In genomic region chr4:54948616-54949560, GRCm38 (mm10) we compare ENCODE assay signal across 8 mouse cellular contexts. TPM values are rescaled to one million over a fixed set of nuclear protein-coding genes. Genes with fewer than 3 reads are reported as not detected.
DNase-seq lines count a peak whose midpoint lies in the region; ATAC-seq and TF ChIP-seq lines count a peak whose summit lies in the region.

No protein-coding gene starts in this region.

- no peaks in the 10 kb centered on the region for H3K9me3 ChIP-seq in ES-E14 (ENCODE audit: control insufficient read depth, insufficient read depth, low read depth, low read length)
- H3K9me3 ChIP-seq in heart, embryonic 13.5 days: no peaks in the 10 kb centered on the region
- no peaks in the 10 kb centered on the region for H3K9me3 ChIP-seq in stomach, embryonic 16.5 days (replicated peaks; ENCODE audit: control insufficient read depth, low read length)

- H3K4me3 ChIP-seq in ES-E14 (ENCODE audit: insufficient read depth in 1 of 2, low read depth in 1 of 2, low read length in 2 of 2, poor library complexity in 1 of 2, severe bottlenecking in 1 of 2) (peak overlapping the region; percentile 80 to 85), macrophage (ENCODE audit: inconsistent target) (peak overlapping the region; percentile 8; the same call in 1 of the 2 replicates)
- H3K4me3 ChIP-seq in cortical plate, adult 2 months (ENCODE audit: insufficient read depth, low read length): peak overlapping the region; percentile 82
- peak overlapping the region; percentile 86 for H3K4me3 ChIP-seq in heart, embryonic 13.5 days
- peak overlapping the region; percentile 68 for H3K4me3 ChIP-seq in stomach, embryonic 16.5 days (replicated peaks; ENCODE audit: low read length)

- H3K79me2 ChIP-seq in macrophage (ENCODE audit: inconsistent target): no peaks in the 10 kb centered on the region

- 0 out of 2 replicates have a peak, but pooled peaks have one; percentile 21 for TF ChIP-seq POLR2A in cortical plate, adult 2 months (IDR thresholded peaks at IDR 0.05; ENCODE audit: extremely low read depth, insufficient read depth, low read length)

- H3K4me1 ChIP-seq in ES-E14 (ENCODE audit: control insufficient read depth in 2 of 2, insufficient read depth in 2 of 2, low read length in 2 of 2, poor library complexity in 1 of 2): peaks cover 2% of the 10 kb centered on the region in 2 experiments; a peak in 1 of 4 replicates
- peaks cover 7% of the 10 kb centered on the region for H3K4me1 ChIP-seq in cortical plate, adult 2 months (ENCODE audit: control insufficient read depth, insufficient read depth, low read length)
- peaks cover 38% of the 10 kb centered on the region for H3K4me1 ChIP-seq in heart, embryonic 13.5 days
- peaks cover 19% of the 10 kb centered on the region for H3K4me1 ChIP-seq in stomach, embryonic 16.5 days (ENCODE audit: control insufficient read depth, insufficient read depth, low read length)

- peak overlapping the region; percentile 76; the same call in 1 of the 2 replicates for H3K27ac ChIP-seq in ES-E14 (ENCODE audit: insufficient read depth, low read depth, low read length, poor library complexity, severe bottlenecking)
- H3K27ac ChIP-seq in cortical plate, adult 2 months (ENCODE audit: insufficient read depth, low read length): peak overlapping the region; percentile 97
- peak overlapping the region; percentile 93 for H3K27ac ChIP-seq in heart, embryonic 13.5 days (replicated peaks)
- H3K27ac ChIP-seq in macrophage: no peak overlapping the region
- peak overlapping the region; percentile 95 for H3K27ac ChIP-seq in stomach, embryonic 16.5 days (ENCODE audit: low read length)

- ATAC-seq in heart, embryonic 13.5 days (ENCODE audit: extremely low read depth, insufficient number of reproducible peaks, low FRiP score, low TSS enrichment): peak; percentile 35; the same call in 1 of the 2 replicates
- peak; percentile 51 for ATAC-seq in stomach, embryonic 16.5 days (ENCODE audit: insufficient read depth, low FRiP score)

- H3K4me2 ChIP-seq in heart, embryonic 13.5 days: peak overlapping the region; percentile 80
- peak overlapping the region; percentile 86 for H3K4me2 ChIP-seq in stomach, embryonic 16.5 days (ENCODE audit: low read depth, low read length)

- in situ Hi-C loops in ES-E14 (cut with MboI; ENCODE audit: low sequenced_read_pairs in 2 of 2, unreplicated experiment in 2 of 2): no loop called here

- peak; percentile 59 to 82 for DNase-seq in adrenal gland, adult (ENCODE audit: inconsistent age in 2 of 2, low spot score in 1 of 2)
- DNase-seq in adrenal gland, adult 8-10 months: no peak
- DNase-seq in ES-E14 (ENCODE audit: low read depth, low spot score): no peak
- DNase-seq in kidney, postnatal 36 days: peak; percentile 29 to 56

- H3K9ac ChIP-seq in ES-E14 (ENCODE audit: insufficient read depth, low read depth, low read length, poor library complexity, severe bottlenecking): peak overlapping the region; percentile 86
- peak overlapping the region; percentile 95 for H3K9ac ChIP-seq in heart, embryonic 13.5 days
- H3K9ac ChIP-seq in stomach, embryonic 16.5 days (ENCODE audit: low read length): peak overlapping the region; percentile 92

- H3K36me3 ChIP-seq in ES-E14 (ENCODE audit: control insufficient read depth, insufficient read depth, low read length, poor library complexity, severe bottlenecking) (no peaks in the 10 kb centered on the region; the same call in 1 of the 2 replicates), macrophage (ENCODE audit: inconsistent target) (no peaks in the 10 kb centered on the region)
- H3K36me3 ChIP-seq in heart, embryonic 13.5 days: no peaks in the 10 kb centered on the region
- no peaks in the 10 kb centered on the region for H3K36me3 ChIP-seq in stomach, embryonic 16.5 days (ENCODE audit: control insufficient read depth, insufficient read depth, low read length)

- no peak for TF ChIP-seq CTCF in cortical plate, adult 2 months (IDR thresholded peaks at IDR 0.05; ENCODE audit: extremely low read depth, insufficient read depth, low read length)

- under 1% methylated on average over 29 of the region's 32 CpGs for WGBS in heart, embryonic 13.5 days
- 1% methylated on average over 29 of the region's 32 CpGs for WGBS in macrophage (ENCODE audit: missing documents)
- 2% methylated on average over 31 of the region's 32 CpGs for WGBS in stomach, embryonic 16.5 days

- H3K27me3 ChIP-seq in heart, embryonic 13.5 days (replicated peaks): no peaks in the 10 kb centered on the region
- H3K27me3 ChIP-seq in stomach, embryonic 16.5 days (ENCODE audit: control insufficient read depth, insufficient read depth, low read length): no peaks in the 10 kb centered on the region

TF ChIP-seq in ES-E14, 5 proteins besides CTCF, POLR2A, EP300 and RAD21:
- no peak for TF ChIP-seq ZC3H11A (IDR thresholded peaks at IDR 0.05; ENCODE audit: borderline replicate concordance, low read depth, low read length)
- no peak for TF ChIP-seq HCFC1 (IDR thresholded peaks at IDR 0.05; ENCODE audit: borderline replicate concordance, insufficient read depth, low read length)
- no peak for TF ChIP-seq CHD2 (IDR thresholded peaks at IDR 0.05; ENCODE audit: low read depth, low read length)
- TF ChIP-seq ZNF384 (IDR thresholded peaks at IDR 0.05; ENCODE audit: low read depth, low read length): no peak

RNA-seq across cellular contexts. Expression of gene Zfp462, which starts 4.0 kb away (rescaled TPM):
- total RNA-seq in adrenal gland, adult 8-10 months (2022): 10 to 100 TPM; 43.7 to 73.9 (median 58.2) TPM
- total RNA-seq in ES-E14 (2012; rRNA removed): 48.8 and 63.7 TPM in 2 replicates
- 16.0 and 16.6 TPM in 2 replicates for polyA plus RNA-seq in cortical plate, adult 2 months (2012; rRNA removed)
- 3.1 TPM in 2 replicates for polyA plus RNA-seq in heart, embryonic 13.5 days (2015; fragmentation: Nextera tagmentation; extraction: Ambion mirVana)
- 1 to 10 TPM in 15 of 26 experiments, under 1 TPM in 11; 0.15 to 5.8 (median 1.3) TPM for total RNA-seq in macrophage (2018; cell fraction: chromatin; rRNA removed)
- total RNA-seq in macrophage (2018; cell fraction: cytosol; rRNA removed): under 1 TPM; 0.04 to 0.80 (median 0.13) TPM
- 1 to 10 TPM in 5 of 26 experiments, under 1 TPM in 21; 0.14 to 3.8 (median 0.66) TPM for total RNA-seq in macrophage (2018; cell fraction: nucleus; rRNA removed)
- 0.02 to 0.11 TPM (median 0.09 TPM) in 3 replicates for polyA plus RNA-seq in macrophage (2018)
- 1.9 and 3.0 TPM in 2 replicates for polyA plus RNA-seq in stomach, embryonic 16.5 days (2015; fragmentation: Nextera tagmentation; extraction: Ambion mirVana)

Comparison
In these comparisons a context has a peak if more than half of its experiments do, and no peak if none do; other contexts are left out.
1. DNase-seq: peak in adrenal gland, adult (2 of 2) and kidney, postnatal 36 days (2 of 2); none in adrenal gland, adult 8-10 months (single experiment) and ES-E14 (single experiment).
2. H3K4me3 ChIP-seq: peak in every context shown above with its lines; median percentile 86 in heart, embryonic 13.5 days; 82 in ES-E14; 82 in cortical plate, adult 2 months; 68 in stomach, embryonic 16.5 days; 8 in macrophage.
3. Peak in every context shown above with its lines, with median percentiles within 50 percentile points of each other: H3K9ac ChIP-seq.